Mouse (Mus musculus) liver, postnatal 0 days (tissue): Measurements from ENCODE around the gene Tmc1.

Source experiments
- CTCF ChIP-seq: sonication (generic); IDR thresholded peaks from 2 replicates; pipeline ENCODE4 v1.5.1; 2016; ENCODE audit warnings: antibody characterized with exemption, low read depth
- EP300 ChIP-seq: IDR thresholded peaks from 2 replicates; pipeline ENCODE4 v1.6.1; 2016; ENCODE audit warnings: antibody characterized with exemption, low read depth, mild to moderate bottlenecking

GRCm38 (mm10) chr19:20792811-20793210 lies 161.2 kb downstream of the Tmc1 start:
- no peak for TF ChIP-seq CTCF
- TF ChIP-seq EP300, result no peak
